Mouse (Mus musculus): ENCODE data around the gene Cadm1. TPM values are rescaled to one million over a fixed set of nuclear protein-coding genes. Genes with fewer than 3 reads are reported as not detected.

The Cadm1 gene
- polyA plus RNA-seq, 2 experiments: 3.4 to 6.4 TPM

DNA sequence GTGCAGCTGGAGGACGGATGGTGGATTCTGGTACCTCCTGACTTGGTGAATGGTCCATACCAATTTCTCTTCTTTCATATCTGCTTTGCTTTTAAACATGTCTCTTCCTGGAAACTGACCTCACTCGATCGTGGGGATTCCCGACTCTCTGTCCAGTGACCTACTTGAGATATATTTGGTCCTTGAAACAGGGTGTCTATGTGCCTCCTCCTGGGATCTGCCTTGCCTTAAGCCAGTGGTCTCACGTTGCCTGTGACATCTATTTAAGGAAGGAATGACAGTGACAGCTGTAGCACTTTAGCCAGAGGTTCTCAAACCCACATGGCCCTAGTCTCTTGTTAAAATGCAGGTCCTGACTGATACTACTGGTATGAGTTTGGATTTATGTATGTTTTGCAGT, 242.0 kb downstream of the Cadm1 start:
- TF ChIP-seq EP300 (IDR thresholded peaks at IDR 0.05; ENCODE audit: low read depth) (no peak), CTCF (IDR thresholded peaks at IDR 0.05; ENCODE audit: low read depth) (no peak)
- DNase-seq (ENCODE audit: low read depth in 3 of 3, low spot score in 3 of 3): no peak
- WGBS (ENCODE audit: insufficient replicate concordance): 50% methylated on average over 5 of the region's 5 CpGs

DNA sequence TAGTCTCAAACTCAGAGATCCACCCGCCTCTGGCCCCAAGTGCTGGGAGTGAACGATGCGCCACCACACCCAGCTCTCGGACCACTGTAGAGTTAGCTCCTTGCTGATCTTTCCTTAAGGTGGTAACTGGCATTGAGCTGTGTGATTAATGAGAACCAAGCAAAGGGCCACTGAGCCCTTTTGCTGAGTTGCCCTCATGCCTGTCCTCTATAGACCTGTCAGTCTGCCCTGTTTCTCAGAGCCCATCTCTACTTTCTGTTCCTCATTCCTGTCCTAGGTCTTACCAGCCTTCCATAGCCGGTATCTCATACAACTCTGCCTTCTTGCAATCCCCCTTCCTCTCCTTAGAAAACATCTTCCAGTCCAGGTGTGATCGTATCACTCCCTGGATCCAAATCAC, 242.8 kb downstream of the Cadm1 start:
- H3K27me3 ChIP-seq (ENCODE audit: control insufficient read depth, insufficient read depth, low read length): no peaks in the 10 kb centered on the region
- no peak overlapping the region for H3K4me2 ChIP-seq (ENCODE audit: low read depth)
- H3K4me1 ChIP-seq (replicated peaks; ENCODE audit: control insufficient read depth in 2 of 2, insufficient read depth in 2 of 2, low read length in 1 of 2): peaks cover 0 to 2% of the 10 kb centered on the region in 2 experiments; a peak in 2 of 4 replicates
- DNase-seq (ENCODE audit: low read depth in 3 of 3, low spot score in 3 of 3) (no peak), ATAC-seq (ENCODE audit: insufficient read depth) (no peak)
- WGBS (ENCODE audit: insufficient replicate concordance): 63% methylated on average over 6 of the region's 6 CpGs
- H3K36me3 ChIP-seq (replicated peaks; ENCODE audit: control insufficient read depth, insufficient read depth, low read depth): no peaks in the 10 kb centered on the region
- no peak overlapping the region for H3K9ac ChIP-seq (replicated peaks)
- H3K27ac ChIP-seq: no peak overlapping the region
- TF ChIP-seq CTCF (IDR thresholded peaks at IDR 0.05; ENCODE audit: low read depth): no peak
- no peak for TF ChIP-seq EP300 (IDR thresholded peaks at IDR 0.05; ENCODE audit: low read depth)
- H3K9me3 ChIP-seq (ENCODE audit: control insufficient read depth, low read length): no peaks in the 10 kb centered on the region
- H3K4me3 ChIP-seq (ENCODE audit: insufficient read depth in 1 of 2, low read depth in 2 of 2, low read length in 2 of 2): no peak overlapping the region

More for the DNA sequence above, 242.0 kb downstream of the Cadm1 start:
- H3K4me3 ChIP-seq (ENCODE audit: insufficient read depth in 1 of 2, low read depth in 2 of 2, low read length in 2 of 2): no peak overlapping the region
- H3K9me3 ChIP-seq (ENCODE audit: control insufficient read depth, low read length): no peaks in the 10 kb centered on the region
- no peak overlapping the region for H3K4me2 ChIP-seq (ENCODE audit: low read depth)
- H3K9ac ChIP-seq (replicated peaks): no peak overlapping the region
- ATAC-seq (ENCODE audit: insufficient read depth): no peak
- H3K27me3 ChIP-seq (ENCODE audit: control insufficient read depth, insufficient read depth, low read length): no peaks in the 10 kb centered on the region
- no peak overlapping the region for H3K27ac ChIP-seq
- no peaks in the 10 kb centered on the region for H3K36me3 ChIP-seq (replicated peaks; ENCODE audit: control insufficient read depth, insufficient read depth, low read depth)
- H3K4me1 ChIP-seq (replicated peaks; ENCODE audit: control insufficient read depth in 2 of 2, insufficient read depth in 2 of 2, low read length in 1 of 2): peaks cover 0 to 2% of the 10 kb centered on the region in 2 experiments; a peak in 2 of 4 replicates

DNA sequence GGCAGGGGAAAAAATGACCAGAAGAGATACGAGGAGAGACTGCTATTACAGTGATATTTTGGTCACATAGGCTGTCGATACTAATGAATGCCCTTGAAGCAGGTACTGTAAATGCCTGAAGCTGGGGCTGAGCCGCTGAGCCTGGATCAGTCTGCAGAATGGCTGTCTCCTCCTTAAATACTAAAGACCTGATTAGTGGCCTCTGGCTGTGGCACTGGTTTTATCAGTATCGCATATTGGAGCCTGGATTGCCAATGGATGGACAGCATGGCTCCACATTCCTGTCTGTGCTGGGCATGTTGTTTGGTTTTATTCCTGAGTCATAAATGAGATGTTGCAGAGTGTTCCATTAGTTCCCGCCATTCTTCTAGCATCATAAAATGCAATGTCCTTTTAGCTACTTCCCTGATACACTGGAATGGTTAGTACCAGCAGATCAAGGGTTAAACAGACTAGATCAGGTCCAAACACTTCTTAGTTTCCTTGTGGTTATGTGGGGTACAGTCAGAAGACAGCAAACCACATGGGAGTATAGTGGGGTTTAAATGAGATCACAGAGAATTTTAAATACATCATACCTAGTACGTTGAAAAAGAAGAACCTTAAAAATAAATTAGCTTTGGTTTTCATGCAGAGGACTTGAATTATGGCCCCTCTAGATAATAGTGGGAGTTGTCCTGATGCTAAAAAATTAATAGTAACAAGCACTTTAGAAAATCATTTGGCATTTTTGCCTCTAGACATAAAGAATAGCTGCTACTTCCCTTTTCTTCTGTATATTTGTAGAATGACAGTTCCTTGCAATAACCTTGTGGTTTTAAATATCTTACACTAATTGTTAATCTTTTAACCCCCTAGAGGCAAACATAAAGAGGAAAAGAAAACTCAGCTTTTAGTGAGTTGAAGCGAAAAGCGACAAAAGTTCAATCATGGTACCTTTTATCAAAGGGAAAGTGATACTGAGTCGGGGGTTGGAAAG, 247.3 kb downstream of the Cadm1 start:
- H3K27me3 ChIP-seq (ENCODE audit: control insufficient read depth, insufficient read depth, low read length): no peaks in the 10 kb centered on the region
- no peak overlapping the region for H3K4me3 ChIP-seq (ENCODE audit: insufficient read depth in 1 of 2, low read depth in 2 of 2, low read length in 2 of 2)
- TF ChIP-seq EP300 (IDR thresholded peaks at IDR 0.05; ENCODE audit: low read depth) (no peak), CTCF (IDR thresholded peaks at IDR 0.05; ENCODE audit: low read depth) (no peak)
- H3K4me2 ChIP-seq (ENCODE audit: low read depth): no peak overlapping the region
- no peak for DNase-seq (ENCODE audit: low read depth in 3 of 3, low spot score in 3 of 3)
- H3K9ac ChIP-seq (replicated peaks): no peak overlapping the region
- 34% methylated on average over 9 of the region's 9 CpGs for WGBS (ENCODE audit: insufficient replicate concordance)
- H3K9me3 ChIP-seq (ENCODE audit: control insufficient read depth, low read length): no peaks in the 10 kb centered on the region
- ATAC-seq (ENCODE audit: insufficient read depth): no peak
- H3K36me3 ChIP-seq (replicated peaks; ENCODE audit: control insufficient read depth, insufficient read depth, low read depth): no peaks in the 10 kb centered on the region
- H3K27ac ChIP-seq: no peak overlapping the region
- H3K4me1 ChIP-seq (replicated peaks; ENCODE audit: control insufficient read depth in 2 of 2, insufficient read depth in 2 of 2, low read length in 1 of 2): no peaks in the 10 kb centered on the region; a peak in 1 of 4 replicates

DNA sequence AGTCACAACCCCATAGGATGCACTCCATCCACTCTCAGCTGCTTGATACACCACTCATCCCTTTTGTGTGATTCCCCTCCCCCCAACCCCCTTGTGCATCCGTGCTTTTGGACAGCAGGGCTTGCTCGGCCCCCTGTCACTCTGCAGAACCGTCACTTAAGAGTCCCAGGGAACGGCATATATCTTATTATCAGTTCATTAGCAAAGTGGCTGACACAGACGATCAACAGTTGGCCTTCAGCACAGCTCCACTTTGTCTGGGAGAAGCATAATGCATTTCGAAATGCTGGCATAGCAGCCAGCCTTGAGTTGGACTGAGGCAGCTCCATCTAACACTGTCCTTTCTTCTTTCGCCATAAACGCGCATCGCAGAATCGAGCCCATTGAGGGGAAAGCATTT, 248.5 kb downstream of the Cadm1 start:
- no peak for ATAC-seq (ENCODE audit: insufficient read depth)
- 50% methylated on average over 11 of the region's 11 CpGs for WGBS (ENCODE audit: insufficient replicate concordance)
- Histone ChIP-seq H3K9ac (replicated peaks) (no peak overlapping the region), H3K9me3 (ENCODE audit: control insufficient read depth, low read length) (no peaks in the 10 kb centered on the region), H3K4me3 (ENCODE audit: insufficient read depth in 1 of 2, low read depth in 2 of 2, low read length in 2 of 2) (no peak overlapping the region), H3K27me3 (ENCODE audit: control insufficient read depth, insufficient read depth, low read length) (no peaks in the 10 kb centered on the region), H3K4me1 (replicated peaks; ENCODE audit: control insufficient read depth in 2 of 2, insufficient read depth in 2 of 2, low read length in 1 of 2) (no peaks in the 10 kb centered on the region; a peak in 1 of 4 replicates), H3K36me3 (replicated peaks; ENCODE audit: control insufficient read depth, insufficient read depth, low read depth) (no peaks in the 10 kb centered on the region), H3K27ac (no peak overlapping the region), H3K4me2 (ENCODE audit: low read depth) (no peak overlapping the region)
- no peak for DNase-seq (ENCODE audit: low read depth in 3 of 3, low spot score in 3 of 3)
- TF ChIP-seq CTCF (IDR thresholded peaks at IDR 0.05; ENCODE audit: low read depth): no peak
- no peak for TF ChIP-seq EP300 (IDR thresholded peaks at IDR 0.05; ENCODE audit: low read depth)

DNA sequence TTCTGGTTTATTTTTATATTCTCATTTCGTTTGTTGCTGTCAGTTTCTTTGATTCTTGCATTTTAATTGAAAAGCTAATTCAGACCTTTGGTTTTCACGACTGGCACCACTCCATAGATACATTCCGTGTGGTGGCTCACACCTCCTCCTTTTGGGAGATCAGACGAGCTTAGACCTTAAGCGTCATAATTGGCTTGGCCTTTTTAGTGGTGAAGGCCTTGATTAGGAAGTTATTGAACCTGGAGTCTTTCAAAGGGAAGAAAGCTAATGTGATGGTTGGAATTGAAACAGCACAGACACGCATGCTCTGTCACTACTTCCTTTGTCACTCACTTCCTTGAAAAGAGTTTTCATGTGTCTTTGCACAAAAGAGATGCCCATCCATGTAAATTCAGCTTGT, 249.3 kb downstream of the Cadm1 start:
- no peak for TF ChIP-seq EP300 (IDR thresholded peaks at IDR 0.05; ENCODE audit: low read depth)
- no peak for TF ChIP-seq CTCF (IDR thresholded peaks at IDR 0.05; ENCODE audit: low read depth)
- no peak for DNase-seq (ENCODE audit: low read depth in 3 of 3, low spot score in 3 of 3)
- Histone ChIP-seq H3K27me3 (ENCODE audit: control insufficient read depth, insufficient read depth, low read length) (no peaks in the 10 kb centered on the region), H3K36me3 (replicated peaks; ENCODE audit: control insufficient read depth, insufficient read depth, low read depth) (no peaks in the 10 kb centered on the region), H3K9me3 (ENCODE audit: control insufficient read depth, low read length) (no peaks in the 10 kb centered on the region), H3K27ac (no peak overlapping the region), H3K4me1 (replicated peaks; ENCODE audit: control insufficient read depth in 2 of 2, insufficient read depth in 2 of 2, low read length in 1 of 2) (no peaks in the 10 kb centered on the region; a peak in 1 of 4 replicates), H3K9ac (replicated peaks) (no peak overlapping the region), H3K4me3 (ENCODE audit: insufficient read depth in 1 of 2, low read depth in 2 of 2, low read length in 2 of 2) (no peak overlapping the region), H3K4me2 (ENCODE audit: low read depth) (no peak overlapping the region)
- WGBS (ENCODE audit: insufficient replicate concordance): 65% methylated on average over 6 of the region's 6 CpGs
- no peak for ATAC-seq (ENCODE audit: insufficient read depth)
